Mouse (Mus musculus) heart, postnatal 0 days (tissue): ENCODE measurements at regions not wholly inside any gene's neighbourhood (a gene's known extent, or its start where the extent isn't known, plus 50 kb on each side); places are given as distances from the start of the nearest gene placed in this dataset.

ENCODE experiments used
- CTCF ChIP-seq: IDR thresholded peaks from 2 replicates; pipeline ENCODE4 v1.5.1; 2016; ENCODE audit warnings: antibody characterized with exemption, control low read depth, low read depth
- EP300 ChIP-seq: IDR thresholded peaks from 2 replicates; pipeline ENCODE4 v1.6.1; 2016; ENCODE audit warnings: antibody characterized with exemption, low read depth

DNA sequence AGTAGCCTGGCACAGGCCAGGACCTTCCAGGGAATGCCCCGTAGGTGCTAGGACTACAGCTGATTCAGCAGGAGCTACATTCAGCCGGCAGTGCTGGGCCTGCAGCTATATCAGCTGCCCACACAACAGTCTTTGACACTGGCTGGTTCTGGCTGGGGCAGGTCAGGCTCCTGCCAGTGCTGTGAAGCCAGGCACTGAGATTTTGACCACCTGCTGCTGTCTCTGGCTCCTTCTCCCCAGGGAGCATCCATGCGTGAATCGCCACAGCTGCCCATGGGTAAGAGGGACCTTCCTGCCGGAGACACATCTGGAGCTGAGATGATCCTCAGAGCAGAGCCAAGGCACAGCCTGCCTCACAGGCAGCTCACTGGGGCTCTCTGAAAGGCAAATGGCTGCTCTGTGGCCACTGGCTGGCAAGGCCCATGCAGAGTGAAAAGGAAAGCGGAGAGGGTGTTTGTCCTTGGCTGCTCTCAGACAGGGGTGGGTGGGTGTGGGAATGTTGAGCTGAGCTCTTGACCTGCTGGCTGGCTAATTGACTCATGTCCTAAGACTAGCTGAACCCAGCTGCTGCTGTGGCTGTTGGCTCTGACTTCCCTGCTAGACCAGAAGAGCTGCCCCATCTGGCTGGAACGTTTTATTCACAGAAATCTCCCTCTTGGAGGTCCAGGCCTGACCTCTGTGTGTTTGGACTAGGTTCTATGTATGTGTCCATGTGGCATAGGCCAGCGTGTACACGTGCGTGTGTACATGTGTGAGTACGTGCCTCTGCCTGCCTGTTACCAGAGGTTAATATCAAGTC lies 187.4 kb upstream of the Igsf21 start:
- TF ChIP-seq CTCF (no peak), EP300 (no peak)
